26 mouse cellular contexts compared by ENCODE assay signal in genomic region chr16:17258917-17259316, GRCm38 (mm10). TPM values are rescaled to one million over a fixed set of nuclear protein-coding genes. Genes with fewer than 3 reads are reported as not detected.
DNase-seq lines count a peak whose midpoint lies in the region; ATAC-seq and TF ChIP-seq lines count a peak whose summit lies in the region.
"Had no signal": no experiment of that assay in that cellular context is flagged by ENCODE, and none has a peak within 500 bp of the region (broad histone marks: within the 10 kb centered on the region; RNA-seq: fewer than 3 reads in every experiment).

No protein-coding gene starts in this region.

- H3K4me2 ChIP-seq in forebrain, embryonic 13.5 days: no peak overlapping the region
- H3K4me2 ChIP-seq: embryonic facial prominence, embryonic 13.5 days; embryonic facial prominence, embryonic 15.5 days; forebrain, embryonic 12.5 days; forebrain, embryonic 15.5 days had no signal

- no peaks in the 10 kb centered on the region for H3K27me3 ChIP-seq in E14TG2a.4 (ENCODE audit: insufficient read depth, low read length)
- no peaks in the 10 kb centered on the region for H3K27me3 ChIP-seq in splenic B cell, adult 2 months (ENCODE audit: control insufficient read depth, insufficient read depth, low read length, poor library complexity, severe bottlenecking)
- no peaks in the 10 kb centered on the region for H3K27me3 ChIP-seq in forebrain, embryonic 13.5 days
- H3K27me3 ChIP-seq: embryonic facial prominence, embryonic 13.5 days; embryonic facial prominence, embryonic 15.5 days; forebrain, embryonic 12.5 days; forebrain, embryonic 15.5 days; Patski had no signal

- H3K4me3 ChIP-seq in E14TG2a.4 (replicated peaks; ENCODE audit: low read length): peak overlapping the region; percentile 35
- H3K4me3 ChIP-seq in ES-E14 (ENCODE audit: insufficient read depth in 1 of 2, low read depth in 1 of 2, low read length in 2 of 2, poor library complexity in 1 of 2, severe bottlenecking in 1 of 2): peak overlapping the region in 1 of 2 experiments; percentile 27; a peak in 1 of 4 replicates
- no peak overlapping the region for H3K4me3 ChIP-seq in forebrain, embryonic 13.5 days
- H3K4me3 ChIP-seq: embryonic facial prominence, embryonic 13.5 days; embryonic facial prominence, embryonic 15.5 days; erythroblast, embryonic 14.5 days; forebrain, embryonic 10.5 days; forebrain, embryonic 12.5 days; forebrain, embryonic 15.5 days had no signal

- no peak for ATAC-seq in forebrain, embryonic 13.5 days
- ATAC-seq: activated CD4-positive, CD25-positive, alpha-beta regulatory T cell, adult 4 months; forebrain, embryonic 15.5 days; forebrain, postnatal 0 days; Patski had no signal

- H3K9ac ChIP-seq in ES-E14 (ENCODE audit: insufficient read depth, low read depth, low read length, poor library complexity, severe bottlenecking): peak overlapping the region; percentile 26; the same call in 1 of the 2 replicates
- no peak overlapping the region for H3K9ac ChIP-seq in forebrain, embryonic 13.5 days
- H3K9ac ChIP-seq: embryonic facial prominence, embryonic 13.5 days; embryonic facial prominence, embryonic 15.5 days; forebrain, embryonic 12.5 days; forebrain, embryonic 15.5 days; forebrain, postnatal 0 days had no signal

- 92% methylated on average over 12 of the region's 12 CpGs for WGBS in forebrain, embryonic 13.5 days

- peaks cover 83% of the 10 kb centered on the region for H3K36me3 ChIP-seq in E14TG2a.4 (ENCODE audit: insufficient read depth, low read length)
- peaks cover 47% of the 10 kb centered on the region for H3K36me3 ChIP-seq in ES-E14 (ENCODE audit: control insufficient read depth, insufficient read depth, low read length, poor library complexity, severe bottlenecking)
- no peaks in the 10 kb centered on the region for H3K36me3 ChIP-seq in splenic B cell, adult 2 months (ENCODE audit: control insufficient read depth, insufficient read depth, low read length, poor library complexity, severe bottlenecking)
- H3K36me3 ChIP-seq in forebrain, embryonic 13.5 days (ENCODE audit: poor library complexity, severe bottlenecking): peaks cover 74% of the 10 kb centered on the region

- H3K4me1 ChIP-seq in E14TG2a.4 (replicated peaks; ENCODE audit: low read depth, low read length): peaks cover 95% of the 10 kb centered on the region
- peaks cover 7 to 25% of the 10 kb centered on the region in 2 experiments for H3K4me1 ChIP-seq in ES-E14 (ENCODE audit: control insufficient read depth in 2 of 2, insufficient read depth in 2 of 2, low read length in 2 of 2, poor library complexity in 1 of 2)
- H3K4me1 ChIP-seq in forebrain, embryonic 13.5 days: peaks cover 6% of the 10 kb centered on the region

- TF ChIP-seq CTCF in E14TG2a.4 (conservative IDR thresholded peaks at IDR 0.05; ENCODE audit: low read length): no peak

- in situ Hi-C loops in ES-E14 (cut with MboI; ENCODE audit: low sequenced_read_pairs in 2 of 2, unreplicated experiment in 2 of 2): no loop called here

- no peaks in the 10 kb centered on the region for H3K9me3 ChIP-seq in E14TG2a.4 (ENCODE audit: low read length)
- H3K9me3 ChIP-seq in ES-E14 (ENCODE audit: control insufficient read depth, insufficient read depth, low read depth, low read length): no peaks in the 10 kb centered on the region
- no peaks in the 10 kb centered on the region for H3K9me3 ChIP-seq in forebrain, embryonic 13.5 days (replicated peaks)
- H3K9me3 ChIP-seq: embryonic facial prominence, embryonic 13.5 days; embryonic facial prominence, embryonic 15.5 days; forebrain, embryonic 10.5 days; forebrain, embryonic 12.5 days; forebrain, embryonic 15.5 days had no signal

- H3K27ac ChIP-seq in ES-E14 (ENCODE audit: insufficient read depth, low read depth, low read length, poor library complexity, severe bottlenecking): no peak overlapping the region
- no peak overlapping the region for H3K27ac ChIP-seq in forebrain, embryonic 13.5 days
- H3K27ac ChIP-seq: embryonic facial prominence, embryonic 13.5 days; embryonic facial prominence, embryonic 15.5 days; forebrain, embryonic 10.5 days; forebrain, embryonic 12.5 days; forebrain, embryonic 15.5 days had no signal

- peak; percentile 46 for DNase-seq in A20 (ENCODE audit: low read depth, low spot score)
- no peak for DNase-seq in ES-E14 (ENCODE audit: low read depth, low spot score)
- DNase-seq in splenic B cell, adult 2 months (ENCODE audit: low read depth, low spot score): peak; percentile 31
- DNase-seq in kidney, adult 9 months: no peak
- no peak for DNase-seq in gastrocnemius, adult 18-20 months (ENCODE audit: low spot score)
- DNase-seq: adrenal gland, adult 2 months; adrenal gland, postnatal 10 days; adrenal gland, postnatal 25 days; cerebellum, adult 11 months; cerebellum, adult 18-20 months; cerebellum, adult 8-10 months; cerebellum, adult 9-11 months; cerebellum, postnatal 14 days; cerebellum, postnatal 36 days; embryo, embryonic 11 days; forebrain, postnatal 0 days had no signal

TF ChIP-seq in ES-E14, 5 proteins besides CTCF, POLR2A, EP300 and RAD21:
- TF ChIP-seq CHD2 (IDR thresholded peaks at IDR 0.05; ENCODE audit: low read depth, low read length) (no peak), HCFC1 (IDR thresholded peaks at IDR 0.05; ENCODE audit: borderline replicate concordance, insufficient read depth, low read length) (no peak), ZNF384 (IDR thresholded peaks at IDR 0.05; ENCODE audit: low read depth, low read length) (no peak), MAFK (IDR thresholded peaks at IDR 0.05; ENCODE audit: insufficient read depth, low read depth, low read length) (no peak), ZC3H11A (IDR thresholded peaks at IDR 0.05; ENCODE audit: borderline replicate concordance, low read depth, low read length) (no peak)

RNA-seq across cellular contexts. Expression of gene Tmem191c, which starts 17.0 kb away (rescaled TPM):
- 45.1 and 68.6 TPM in 2 replicates for total RNA-seq in ES-E14 (2012; rRNA removed)
- polyA plus RNA-seq in forebrain, embryonic 13.5 days (2015; fragmentation: Nextera tagmentation; extraction: Ambion mirVana): 14.2 and 15.4 TPM in 2 replicates
- total RNA-seq in gastrocnemius, adult 18-20 months (2021): 1 to 10 TPM in 1 of 2 experiments, under 1 TPM in 1; 0.97 to 1.9 TPM

RNA-seq across cellular contexts. Expression of gene Hic2, which starts 25.5 kb away (rescaled TPM):
- total RNA-seq in ES-E14 (2012; rRNA removed): 35.0 and 35.9 TPM in 2 replicates
- polyA plus RNA-seq in forebrain, embryonic 13.5 days (2015; fragmentation: Nextera tagmentation; extraction: Ambion mirVana): 7.2 and 9.0 TPM in 2 replicates
- 1 to 10 TPM; 1.4 to 1.7 TPM for total RNA-seq in gastrocnemius, adult 18-20 months (2021)

RNA-seq across cellular contexts. Expression of gene Rimbp3, which starts 50.5 kb away (rescaled TPM):
- 2.6 and 2.9 TPM in 2 replicates for total RNA-seq in ES-E14 (2012; rRNA removed)
- polyA plus RNA-seq in forebrain, embryonic 13.5 days (2015; fragmentation: Nextera tagmentation; extraction: Ambion mirVana): 1.4 and 1.9 TPM in 2 replicates
- total RNA-seq in gastrocnemius, adult 18-20 months (2021): under 1 TPM; 0.05 to 0.07 TPM
- polyA plus RNA-seq: activated CD4-positive, CD25-positive, alpha-beta regulatory T cell, adult 4 months; adrenal gland, adult 2 months; erythroblast, embryonic 14.5 days had no signal

RNA-seq across cellular contexts. Expression of gene Ube2l3, which starts 56.5 kb away (rescaled TPM):
- 77.6 and 109 TPM in 2 replicates for total RNA-seq in ES-E14 (2012; rRNA removed)
- polyA plus RNA-seq in forebrain, embryonic 13.5 days (2015; fragmentation: Nextera tagmentation; extraction: Ambion mirVana): 359 and 360 TPM in 2 replicates
- total RNA-seq in gastrocnemius, adult 18-20 months (2021): 100 to 1,000 TPM; 146 to 149 TPM

Comparison
In these comparisons a context has a peak if more than half of its experiments do, and no peak if none do; other contexts are left out.
1. DNase-seq: peak in A20 (single experiment) and splenic B cell, adult 2 months (single experiment); none in ES-E14 (single experiment), kidney, adult 9 months (single experiment) and gastrocnemius, adult 18-20 months (single experiment).
2. RNA of gene Tmem191c, which starts 17.0 kb away (total RNA-seq): 45.1 to 68.6 TPM in ES-E14; 0.97 to 1.9 TPM in gastrocnemius, adult 18-20 months; every median in the first group is over 10 times any median in the second.
3. RNA of gene Hic2, which starts 25.5 kb away (total RNA-seq): 35.0 to 35.9 TPM in ES-E14; 1.4 to 1.7 TPM in gastrocnemius, adult 18-20 months; every median in the first group is over 10 times any median in the second.